Mouse (Mus musculus): ENCODE results near the gene Gm10964. TPM values are rescaled to one million over a fixed set of nuclear protein-coding genes. Genes with fewer than 3 reads are reported as not detected.

Gm10964 gene
- polyA plus RNA-seq, 1 experiment from 2014 or later = not detected

DNA sequence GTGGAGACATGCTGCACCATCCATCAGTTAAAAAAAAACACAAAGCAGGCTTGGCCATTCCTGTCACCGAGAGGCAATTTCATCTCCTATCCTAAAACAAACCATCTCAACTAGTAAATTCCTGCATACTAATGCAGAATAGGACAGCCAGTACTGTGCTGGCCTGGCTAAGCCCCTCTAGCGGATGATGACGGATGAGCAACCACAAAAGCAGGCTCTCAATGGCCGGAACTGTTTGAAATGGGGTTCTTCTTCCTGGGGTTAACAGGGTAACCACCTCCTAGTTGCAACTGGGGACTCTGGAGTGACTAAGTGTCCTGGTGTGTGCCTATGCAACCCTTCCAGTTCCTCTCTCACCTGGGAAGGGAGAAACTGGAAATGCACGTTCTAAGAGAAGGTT is 1.2 kb downstream of the Gm10964 start:
- H3K36me3 ChIP-seq (ENCODE audit: insufficient read depth, low read length) = peaks cover 28% of the 10 kb centered on the region
- ATAC-seq (replicated peaks; ENCODE audit: low FRiP score, low read depth) (no peak), DNase-seq (ENCODE audit: low spot score) (no peak)
- H3K4me3 ChIP-seq (replicated peaks; ENCODE audit: low read depth, low read length) = no peak overlapping the region
- H3K9ac ChIP-seq (ENCODE audit: low read depth, low read length) = no peak overlapping the region
- no peak overlapping the region for H3K4me2 ChIP-seq (ENCODE audit: low read length)
- H3K27ac ChIP-seq = no peak overlapping the region
- no peak for TF ChIP-seq CTCF (IDR thresholded peaks at IDR 0.05; ENCODE audit: low read depth)
- H3K27me3 ChIP-seq (ENCODE audit: insufficient read depth, low read length) = no peaks in the 10 kb centered on the region
- WGBS = 48% methylated on average over 5 of the region's 5 CpGs
- H3K4me1 ChIP-seq (replicated peaks; ENCODE audit: insufficient read depth, low read length) = peaks cover 3% of the 10 kb centered on the region; the same call in 1 of the 2 replicates
- H3K9me3 ChIP-seq (replicated peaks; ENCODE audit: low read length) = no peaks in the 10 kb centered on the region

DNA sequence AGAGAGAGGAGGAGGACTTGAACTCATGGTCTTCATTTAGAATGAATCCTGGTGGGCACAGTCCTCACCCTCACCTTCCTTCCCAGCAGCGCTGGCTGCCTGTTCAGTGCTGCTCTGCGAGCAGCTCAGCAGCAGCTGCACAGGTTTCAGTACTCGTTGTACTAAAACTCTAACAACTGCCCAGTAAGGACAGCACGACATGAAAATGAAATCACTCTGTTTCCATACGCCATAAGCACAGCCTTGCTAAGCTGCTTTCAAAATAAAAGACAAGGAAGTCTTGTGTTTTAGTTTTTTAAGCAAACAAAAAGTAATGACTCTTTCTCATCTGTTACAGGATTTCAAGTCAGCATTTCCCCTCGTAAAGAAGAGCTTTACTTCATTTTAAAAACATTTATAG is 4.0 kb downstream of the Gm10964 start:
- Histone ChIP-seq H3K4me1 (replicated peaks; ENCODE audit: insufficient read depth, low read length) (no peaks in the 10 kb centered on the region), H3K36me3 (ENCODE audit: insufficient read depth, low read length) (peaks cover 50% of the 10 kb centered on the region), H3K4me3 (replicated peaks; ENCODE audit: low read depth, low read length) (no peak overlapping the region), H3K9me3 (replicated peaks; ENCODE audit: low read length) (no peaks in the 10 kb centered on the region), H3K27me3 (ENCODE audit: insufficient read depth, low read length) (no peaks in the 10 kb centered on the region), H3K27ac (no peak overlapping the region), H3K4me2 (ENCODE audit: low read length) (no peak overlapping the region), H3K9ac (ENCODE audit: low read depth, low read length) (no peak overlapping the region)
- no peak for TF ChIP-seq CTCF (IDR thresholded peaks at IDR 0.05; ENCODE audit: low read depth)
- no peak for ATAC-seq (replicated peaks; ENCODE audit: low FRiP score, low read depth)
- no peak for DNase-seq (ENCODE audit: low spot score)
- 74% methylated on average over 6 of the region's 6 CpGs for WGBS

DNA sequence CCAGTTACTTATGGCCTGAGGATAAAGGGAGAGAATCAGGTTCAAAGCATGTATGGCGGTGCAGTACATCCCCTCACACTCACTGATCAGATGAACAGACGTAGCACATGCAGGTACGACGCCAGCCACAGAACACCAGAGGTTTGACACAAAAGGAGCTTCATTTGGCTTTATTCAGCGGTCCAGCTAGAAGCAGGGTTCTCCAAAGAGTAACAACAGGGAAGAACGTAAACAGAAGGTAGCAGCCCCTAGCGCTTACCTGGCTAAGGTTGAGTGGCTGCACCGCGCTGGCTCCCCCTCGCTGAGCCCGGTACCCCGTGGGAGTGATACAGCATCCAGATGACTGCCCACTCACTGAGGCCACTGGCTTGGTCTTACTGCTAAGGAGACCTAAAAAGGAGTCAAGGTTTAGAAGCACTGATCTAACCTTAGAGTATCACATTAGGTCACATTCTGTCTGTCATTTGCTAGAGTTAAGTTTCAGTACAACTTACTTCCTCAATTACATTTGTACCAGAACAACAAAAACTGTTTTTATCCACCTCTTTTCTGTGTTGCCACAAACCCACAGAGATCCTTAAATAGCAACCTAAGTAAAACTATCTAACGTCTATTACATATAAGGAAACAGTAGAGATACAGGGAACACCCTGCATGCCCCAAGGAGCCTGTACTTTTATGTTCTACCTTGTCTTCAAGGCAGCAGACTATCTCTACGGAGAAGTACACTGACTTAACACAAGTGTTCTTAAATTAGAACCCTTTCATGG is 6.0 kb downstream of the Gm10964 start:
- H3K4me3 ChIP-seq (replicated peaks; ENCODE audit: low read depth, low read length) = no peak overlapping the region
- H3K9ac ChIP-seq (ENCODE audit: low read depth, low read length) = no peak overlapping the region
- no peak overlapping the region for H3K27ac ChIP-seq
- H3K27me3 ChIP-seq (ENCODE audit: insufficient read depth, low read length) = no peaks in the 10 kb centered on the region
- no peak for TF ChIP-seq CTCF (IDR thresholded peaks at IDR 0.05; ENCODE audit: low read depth)
- WGBS = 65% methylated on average over 14 of the region's 14 CpGs
- ATAC-seq (replicated peaks; ENCODE audit: low FRiP score, low read depth) (no peak), DNase-seq (ENCODE audit: low spot score) (no peak)
- no peaks in the 10 kb centered on the region for H3K4me1 ChIP-seq (replicated peaks; ENCODE audit: insufficient read depth, low read length)
- no peaks in the 10 kb centered on the region for H3K9me3 ChIP-seq (replicated peaks; ENCODE audit: low read length)
- peaks cover 66% of the 10 kb centered on the region for H3K36me3 ChIP-seq (ENCODE audit: insufficient read depth, low read length)
- no peak overlapping the region for H3K4me2 ChIP-seq (ENCODE audit: low read length)

GRCm38 (mm10) chr3:103746711-103747110 is 7.5 kb downstream of the Gm10964 start:
- peaks cover 73% of the 10 kb centered on the region for H3K36me3 ChIP-seq (ENCODE audit: insufficient read depth, low read length)
- no peak overlapping the region for H3K4me3 ChIP-seq (replicated peaks; ENCODE audit: low read depth, low read length)
- no peaks in the 10 kb centered on the region for H3K4me1 ChIP-seq (replicated peaks; ENCODE audit: insufficient read depth, low read length)
- WGBS = 76% methylated on average over 5 of the region's 5 CpGs
- H3K9ac ChIP-seq (ENCODE audit: low read depth, low read length) = no peak overlapping the region
- H3K9me3 ChIP-seq (replicated peaks; ENCODE audit: low read length) = no peaks in the 10 kb centered on the region
- H3K27me3 ChIP-seq (ENCODE audit: insufficient read depth, low read length) = no peaks in the 10 kb centered on the region
- H3K4me2 ChIP-seq (ENCODE audit: low read length) = no peak overlapping the region
- DNase-seq (ENCODE audit: low spot score) = no peak
- no peak overlapping the region for H3K27ac ChIP-seq
- no peak for TF ChIP-seq CTCF (IDR thresholded peaks at IDR 0.05; ENCODE audit: low read depth)
- no peak for ATAC-seq (replicated peaks; ENCODE audit: low FRiP score, low read depth)

GRCm38 (mm10) chr3:103751558-103751957 is 12.4 kb downstream of the Gm10964 start:
- Histone ChIP-seq H3K4me2 (ENCODE audit: low read length) (no peak overlapping the region), H3K9ac (ENCODE audit: low read depth, low read length) (no peak overlapping the region), H3K4me1 (replicated peaks; ENCODE audit: insufficient read depth, low read length) (no peaks in the 10 kb centered on the region), H3K4me3 (replicated peaks; ENCODE audit: low read depth, low read length) (no peak overlapping the region), H3K27ac (no peak overlapping the region), H3K36me3 (ENCODE audit: insufficient read depth, low read length) (peaks cover 67% of the 10 kb centered on the region), H3K27me3 (ENCODE audit: insufficient read depth, low read length) (no peaks in the 10 kb centered on the region), H3K9me3 (replicated peaks; ENCODE audit: low read length) (no peaks in the 10 kb centered on the region)
- whole genome bisulfite sequencing = 92% methylated on average over 2 of the region's 2 CpGs
- no peak for TF ChIP-seq CTCF (IDR thresholded peaks at IDR 0.05; ENCODE audit: low read depth)
- ATAC-seq (replicated peaks; ENCODE audit: low FRiP score, low read depth) (no peak), DNase-seq (ENCODE audit: low spot score) (no peak)

- WGBS = 85% methylated on average over 3 of the region's 3 CpGs
- Histone ChIP-seq H3K9me3 (replicated peaks; ENCODE audit: low read length) (no peaks in the 10 kb centered on the region), H3K9ac (ENCODE audit: low read depth, low read length) (no peak overlapping the region), H3K4me3 (replicated peaks; ENCODE audit: low read depth, low read length) (no peak overlapping the region), H3K4me1 (replicated peaks; ENCODE audit: insufficient read depth, low read length) (no peaks in the 10 kb centered on the region), H3K4me2 (ENCODE audit: low read length) (no peak overlapping the region), H3K36me3 (ENCODE audit: insufficient read depth, low read length) (peaks cover 62% of the 10 kb centered on the region), H3K27me3 (ENCODE audit: insufficient read depth, low read length) (no peaks in the 10 kb centered on the region), H3K27ac (no peak overlapping the region)
- DNase-seq (ENCODE audit: low spot score) = no peak
- ATAC-seq (replicated peaks; ENCODE audit: low FRiP score, low read depth) = no peak
- TF ChIP-seq CTCF (IDR thresholded peaks at IDR 0.05; ENCODE audit: low read depth) = no peak
Observed at GRCm38 (mm10) chr3:103755351-103755750, 16.2 kb downstream of the Gm10964 start.

GRCm38 (mm10) chr3:103756920-103757319 is 17.8 kb downstream of the Gm10964 start:
- H3K4me1 ChIP-seq (replicated peaks; ENCODE audit: insufficient read depth, low read length) = no peaks in the 10 kb centered on the region
- H3K36me3 ChIP-seq (ENCODE audit: insufficient read depth, low read length) = peaks cover 57% of the 10 kb centered on the region
- ATAC-seq (replicated peaks; ENCODE audit: low FRiP score, low read depth) = no peak
- no peak overlapping the region for H3K4me2 ChIP-seq (ENCODE audit: low read length)
- no peak overlapping the region for H3K27ac ChIP-seq
- no peaks in the 10 kb centered on the region for H3K27me3 ChIP-seq (ENCODE audit: insufficient read depth, low read length)
- 77% methylated on average over 2 of the region's 2 CpGs for WGBS
- DNase-seq (ENCODE audit: low spot score) = no peak
- TF ChIP-seq CTCF (IDR thresholded peaks at IDR 0.05; ENCODE audit: low read depth) = no peak
- H3K4me3 ChIP-seq (replicated peaks; ENCODE audit: low read depth, low read length) = no peak overlapping the region
- no peak overlapping the region for H3K9ac ChIP-seq (ENCODE audit: low read depth, low read length)
- H3K9me3 ChIP-seq (replicated peaks; ENCODE audit: low read length) = no peaks in the 10 kb centered on the region

All from kidney, postnatal 0 days (tissue).